8 mouse cellular contexts compared by ENCODE assay signal in the genomic region with DNA sequence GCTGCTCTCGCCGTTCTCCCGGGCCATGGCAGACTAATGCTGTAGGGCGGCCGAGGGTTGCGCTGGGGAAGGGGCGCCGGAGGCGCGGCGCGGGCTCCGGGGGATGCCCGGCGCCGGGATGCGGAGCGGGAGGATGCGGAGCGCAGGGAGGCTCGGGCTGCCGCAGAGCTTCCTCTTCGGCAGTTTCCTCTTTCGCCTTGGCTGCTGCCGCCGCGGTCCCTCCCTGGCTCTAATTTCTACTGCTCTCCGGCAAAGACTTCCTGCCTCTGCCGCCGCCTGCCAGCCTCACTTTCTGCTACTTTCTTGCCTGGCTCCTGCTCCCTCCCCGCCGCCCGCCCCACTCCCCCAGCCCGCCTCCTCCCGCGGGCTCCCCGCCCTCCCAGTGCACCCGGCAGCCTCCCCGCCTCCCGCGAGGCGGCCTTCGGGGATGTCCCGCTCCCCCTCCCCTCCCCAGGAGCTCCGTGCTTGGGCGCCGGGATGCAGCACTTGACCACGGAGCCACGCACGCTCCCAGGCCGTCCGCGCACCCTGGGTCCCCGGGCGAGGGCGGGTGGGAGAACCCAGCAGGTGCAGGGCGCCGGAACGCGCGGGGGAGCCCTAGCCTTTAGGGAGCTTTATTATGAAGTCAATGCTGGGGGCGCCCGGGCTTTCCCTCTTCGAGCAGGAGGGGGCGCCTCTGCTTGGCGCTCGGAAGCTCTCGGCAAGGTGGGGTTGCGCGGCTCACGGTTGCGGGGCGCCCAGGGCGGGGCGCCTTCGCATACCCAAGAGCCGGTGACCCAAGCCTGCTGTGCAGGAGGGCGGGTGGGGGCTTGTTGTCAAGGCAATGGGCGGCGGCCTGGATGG. TPM values are rescaled to one million over a fixed set of nuclear protein-coding genes. Genes with fewer than 3 reads are reported as not detected.
DNase-seq lines count a peak whose midpoint lies in the region; ATAC-seq and TF ChIP-seq lines count a peak whose summit lies in the region.

TSS of gene Camk1d (minus strand) at position 305 of the 843 bp plus-strand sequence.

- H3K4me1 ChIP-seq in heart, embryonic 14.5 days (ENCODE audit: control insufficient read depth in 2 of 2, insufficient read depth in 2 of 2, low read length in 2 of 2) = peaks cover 6 to 8% of the 10 kb centered on the region in 2 experiments; a peak in 3 of 4 replicates
- H3K4me1 ChIP-seq in liver, embryonic 13.5 days (replicated peaks) = peaks cover 13% of the 10 kb centered on the region
- 0 out of 2 replicates have a peak, but pooled peaks cover 8% of the 10 kb centered on the region for H3K4me1 ChIP-seq in stomach, embryonic 14.5 days (ENCODE audit: control insufficient read depth, insufficient read depth, low read length)

- peak within 1 kb of the TSS; percentile 65 for H3ac ChIP-seq in C2C12 (ENCODE audit: control insufficient read depth, insufficient read length, low read depth)

- H3K79me3 ChIP-seq in C2C12 (ENCODE audit: low read depth) = peaks cover 23% of the 10 kb centered on the region

- peak within 1 kb of the TSS; percentile 72 for H3K9ac ChIP-seq in heart, embryonic 14.5 days (ENCODE audit: low read length)
- peak within 1 kb of the TSS; percentile 55 for H3K9ac ChIP-seq in liver, embryonic 13.5 days
- H3K9ac ChIP-seq in stomach, embryonic 14.5 days (replicated peaks; ENCODE audit: low read depth, low read length) = peak within 1 kb of the TSS; percentile 25

- peaks cover 6% of the 10 kb centered on the region for H3K9me3 ChIP-seq in heart, embryonic 14.5 days (ENCODE audit: control insufficient read depth, low read length)
- H3K9me3 ChIP-seq in liver, embryonic 13.5 days (replicated peaks) = peaks cover 7% of the 10 kb centered on the region
- H3K9me3 ChIP-seq in stomach, embryonic 14.5 days (ENCODE audit: control insufficient read depth, low read depth, low read length) = 0 out of 2 replicates have a peak, but pooled peaks cover 5% of the 10 kb centered on the region

- under 1% methylated on average over 68 of the region's 80 CpGs for WGBS in heart, embryonic 14.5 days
- WGBS in liver, embryonic 13.5 days (ENCODE audit: insufficient replicate concordance) = under 1% methylated on average over 79 of the region's 80 CpGs
- WGBS in stomach, embryonic 14.5 days = under 1% methylated on average over 72 of the region's 80 CpGs

- no peaks in the 10 kb centered on the region for H3K27me3 ChIP-seq in C2C12 (ENCODE audit: control insufficient read depth, insufficient read depth, insufficient read length)
- peaks cover 23% of the 10 kb centered on the region for H3K27me3 ChIP-seq in heart, embryonic 14.5 days (ENCODE audit: control insufficient read depth, insufficient read depth, low read length)
- H3K27me3 ChIP-seq in liver, embryonic 13.5 days = peaks cover 47% of the 10 kb centered on the region
- H3K27me3 ChIP-seq in stomach, embryonic 14.5 days (ENCODE audit: control insufficient read depth, insufficient read depth, low read length) = no peaks in the 10 kb centered on the region

- peaks cover 46% of the 10 kb centered on the region for H3K79me2 ChIP-seq in C2C12 (ENCODE audit: control insufficient read depth, insufficient read depth)

- peak; percentile 92 for DNase-seq in brain, adult 2 months (ENCODE audit: low read depth, low spot score)
- peak; percentile 74 for DNase-seq in kidney, postnatal 14 days
- peak; percentile 62 for DNase-seq in liver, embryonic 13.5 days
- peak; percentile 68 to 82 for DNase-seq in natural killer cell, adult 2 months (ENCODE audit: low spot score in 2 of 2)

- ATAC-seq in erythroid progenitor cell, adult 5-6 weeks (replicated peaks; ENCODE audit: low FRiP score, poor library complexity, severe bottlenecking) = peak; percentile 74
- ATAC-seq in heart, embryonic 14.5 days (ENCODE audit: insufficient number of reproducible peaks, insufficient read depth, low FRiP score, low read depth) = peak; percentile 66
- peak; percentile 79 for ATAC-seq in liver, embryonic 13.5 days (ENCODE audit: low read depth)
- ATAC-seq in stomach, embryonic 14.5 days (ENCODE audit: insufficient number of reproducible peaks, insufficient read depth, low FRiP score, low read depth) = peak; percentile 81

- no peak within 1 kb of the TSS; a peak in 1 of 4 replicates for H3K27ac ChIP-seq in heart, embryonic 14.5 days (replicated peaks in 1 of 2; ENCODE audit: control insufficient read depth in 1 of 2, insufficient read depth in 1 of 2, low read depth in 2 of 2, low read length in 2 of 2)
- no peak within 1 kb of the TSS for H3K27ac ChIP-seq in liver, embryonic 13.5 days
- H3K27ac ChIP-seq in stomach, embryonic 14.5 days (ENCODE audit: low read length) = peak within 1 kb of the TSS; percentile 59; the same call in 1 of the 2 replicates

- no peaks in the 10 kb centered on the region for H3K36me3 ChIP-seq in C2C12 (ENCODE audit: control insufficient read depth, insufficient read depth)
- no peaks in the 10 kb centered on the region for H3K36me3 ChIP-seq in heart, embryonic 14.5 days (ENCODE audit: control insufficient read depth, insufficient read depth, low read length)
- H3K36me3 ChIP-seq in liver, embryonic 13.5 days = no peaks in the 10 kb centered on the region
- no peaks in the 10 kb centered on the region for H3K36me3 ChIP-seq in stomach, embryonic 14.5 days (ENCODE audit: control insufficient read depth, insufficient read depth, low read length)

- no peak for TF ChIP-seq CTCF in C2C12 (IDR thresholded peaks at IDR 0.05; ENCODE audit: control insufficient read depth, insufficient read depth, insufficient read length)

- peak within 1 kb of the TSS; percentile 99 for H3K4me2 ChIP-seq in heart, embryonic 14.5 days (ENCODE audit: low read length)
- H3K4me2 ChIP-seq in liver, embryonic 13.5 days = peak within 1 kb of the TSS; percentile 84
- H3K4me2 ChIP-seq in stomach, embryonic 14.5 days (replicated peaks; ENCODE audit: low read depth, low read length) = peak within 1 kb of the TSS; percentile 96

- peak within 1 kb of the TSS; percentile 80 for H3K4me3 ChIP-seq in C2C12 (ENCODE audit: insufficient read depth, poor library complexity, severe bottlenecking)
- peak within 1 kb of the TSS; percentile 79 to 81 for H3K4me3 ChIP-seq in heart, embryonic 14.5 days (ENCODE audit: control insufficient read depth in 1 of 2, insufficient read depth in 1 of 2, low read depth in 1 of 2, low read length in 2 of 2)
- H3K4me3 ChIP-seq in liver, embryonic 13.5 days (replicated peaks) = peak within 1 kb of the TSS; percentile 65
- peak within 1 kb of the TSS; percentile 68 for H3K4me3 ChIP-seq in stomach, embryonic 14.5 days (ENCODE audit: low read depth, low read length)

TF ChIP-seq in C2C12, 6 proteins besides CTCF, POLR2A, EP300 and RAD21:
- TF ChIP-seq MAX (IDR thresholded peaks at IDR 0.05) (no peak), MYOD1 (IDR thresholded peaks at IDR 0.05; ENCODE audit: control insufficient read depth, insufficient read length, low read depth) (no peak), MYOG (IDR thresholded peaks at IDR 0.05; ENCODE audit: control insufficient read depth, extremely low read depth, insufficient read length) (no peak), FOSL1 (IDR thresholded peaks at IDR 0.05; ENCODE audit: insufficient read depth, low read length, poor library complexity, severe bottlenecking) (no peak), CEBPB (IDR thresholded peaks at IDR 0.05; ENCODE audit: low read depth) (no peak), USF1 (IDR thresholded peaks at IDR 0.05; ENCODE audit: low read depth) (no peak)

RNA-seq across cellular contexts. Expression of gene Camk1d, which starts in this region (rescaled TPM):
- 1.6 TPM for polyA plus RNA-seq in C2C12 (2012; fragmentation: generic; extraction: Trizol)
- 3.2 and 7.5 TPM in 2 replicates for total RNA-seq in erythroid progenitor cell, adult 5-6 weeks (2015; ENCODE audit: low replicate concordance)
- 1.7 and 2.2 TPM in 2 replicates for total RNA-seq in erythroid progenitor cell, adult 5-6 weeks (2017; ENCODE audit: low replicate concordance)
- 3.4 and 5.6 TPM in 2 replicates for polyA plus RNA-seq in heart, embryonic 14.5 days (2014; fragmentation: Nextera tagmentation; extraction: Ambion mirVana)
- 0.82 and 0.90 TPM in 2 replicates for polyA plus RNA-seq in liver, embryonic 13.5 days (2015; fragmentation: Nextera tagmentation; extraction: Ambion mirVana)
- polyA plus RNA-seq in stomach, embryonic 14.5 days (2014; fragmentation: Nextera tagmentation; extraction: Ambion mirVana) = 19.1 and 20.5 TPM in 2 replicates

Comparison
In these comparisons a context has a peak if more than half of its experiments do, and no peak if none do; other contexts are left out.
1. Peak in DNase-seq, ATAC-seq, H3K4me3 ChIP-seq, H3K9ac ChIP-seq and H3K4me2 ChIP-seq in liver, embryonic 13.5 days; RNA of the gene not detected or under 1 TPM.